Mouse (Mus musculus) thymus, adult 2 months (tissue): Measurements from ENCODE around the gene Ptger4.

ENCODE experiments used
- CTCF ChIP-seq: fragments of 200-500 bp; IDR thresholded peaks from 2 replicates; pipeline ENCODE4 v1.5.1; 2012; ENCODE audit warnings: mild to moderate bottlenecking, control low read depth, low read length, moderate library complexity, borderline replicate concordance; ENCODE audit not compliant: control insufficient read depth, poor library complexity, insufficient read depth; ENCODE audit errors: extremely low read depth
- POLR2A ChIP-seq: fragments of 200-500 bp; IDR thresholded peaks from 2 replicates; pipeline ENCODE4 v1.6.1; 2012; ENCODE audit warnings: mild to moderate bottlenecking, low read length, control low read depth, moderate library complexity; ENCODE audit not compliant: control insufficient read depth, poor library complexity, insufficient read depth; ENCODE audit errors: extremely low read depth

DNA sequence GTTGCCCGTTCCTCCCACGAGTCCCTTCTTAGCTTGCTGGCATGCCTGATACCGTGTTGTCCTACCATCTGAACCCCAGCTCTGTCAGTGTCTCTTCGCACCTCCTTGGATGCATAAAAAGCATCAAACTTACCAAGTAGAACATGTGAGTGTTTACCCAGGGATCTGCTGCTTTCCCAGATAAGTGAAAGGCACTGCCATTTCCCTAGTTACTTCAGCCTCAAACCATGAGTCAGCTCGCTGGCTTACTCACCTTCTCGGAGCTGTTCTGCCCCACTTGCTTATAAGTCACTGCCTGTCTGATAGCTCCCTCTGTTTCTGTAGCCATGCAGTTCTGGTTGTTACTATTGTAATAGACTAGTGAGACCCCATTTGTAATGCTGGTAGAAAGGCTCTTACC, 49.5 kb downstream of the Ptger4 start:
- no peak for TF ChIP-seq POLR2A
- TF ChIP-seq CTCF: no peak
